Mouse (Mus musculus) heart, embryonic 10.5 days (tissue): ENCODE results near the gene Glt28d2. TPM values are rescaled to one million over a fixed set of nuclear protein-coding genes. Genes with fewer than 3 reads are reported as not detected.

Experiments used
- DNase-seq: peaks from one replicate; pipeline ENCODE4 v3.0.0-alpha.2; 2017; ENCODE audit warnings: low spot score
- H3K27ac ChIP-seq: fragments of 300-500 bp; sonication (generic); 2 replicates; pipeline ENCODE4 v1.5.1; 2016; ENCODE audit warnings: mild to moderate bottlenecking
- H3K27me3 ChIP-seq: fragments of 300-500 bp; sonication (generic); 2 replicates; pipeline ENCODE4 v1.6.1; 2016; ENCODE audit warnings: mild to moderate bottlenecking; ENCODE audit not compliant: poor library complexity, insufficient read depth, severe bottlenecking
- H3K36me3 ChIP-seq: fragments of 300-500 bp; sonication (generic); 2 replicates; pipeline ENCODE4 v1.6.1; 2016; ENCODE audit warnings: mild to moderate bottlenecking, moderate library complexity
- H3K4me1 ChIP-seq: fragments of 300-500 bp; sonication (generic); 2 replicates; pipeline ENCODE4 v1.6.1; 2016; ENCODE audit warnings: mild to moderate bottlenecking
- H3K4me3 ChIP-seq: fragments of 300-500 bp; sonication (generic); 2 replicates; pipeline ENCODE4 v1.5.1; 2016; ENCODE audit warnings: mild to moderate bottlenecking, moderate library complexity
- H3K9me3 ChIP-seq: fragments of 300-500 bp; sonication (generic); 2 replicates; pipeline ENCODE4 v1.6.1; 2016; ENCODE audit warnings: mild to moderate bottlenecking, moderate library complexity
- WGBS: fragments of 180-500 bp; shearing (Covaris S2); methylation state at CpG from one replicate; pipeline ENCODE4 v1.1.7; 2016; 5-methylcytosine and 5-hydroxymethylcytosine counted together
- polyA plus RNA-seq: library from polyadenylated mRNA; unstranded; fragments of >200 nt; fragmentation: Nextera tagmentation; extraction: Ambion mirVana; gene quantifications from 2 replicates; pipeline ENCODE4 v1.2.1, GENCODE M21; 2016

Gene Glt28d2
- polyA plus RNA-seq, 1 experiment from 2014 or later, result 0.72 TPM

DNA sequence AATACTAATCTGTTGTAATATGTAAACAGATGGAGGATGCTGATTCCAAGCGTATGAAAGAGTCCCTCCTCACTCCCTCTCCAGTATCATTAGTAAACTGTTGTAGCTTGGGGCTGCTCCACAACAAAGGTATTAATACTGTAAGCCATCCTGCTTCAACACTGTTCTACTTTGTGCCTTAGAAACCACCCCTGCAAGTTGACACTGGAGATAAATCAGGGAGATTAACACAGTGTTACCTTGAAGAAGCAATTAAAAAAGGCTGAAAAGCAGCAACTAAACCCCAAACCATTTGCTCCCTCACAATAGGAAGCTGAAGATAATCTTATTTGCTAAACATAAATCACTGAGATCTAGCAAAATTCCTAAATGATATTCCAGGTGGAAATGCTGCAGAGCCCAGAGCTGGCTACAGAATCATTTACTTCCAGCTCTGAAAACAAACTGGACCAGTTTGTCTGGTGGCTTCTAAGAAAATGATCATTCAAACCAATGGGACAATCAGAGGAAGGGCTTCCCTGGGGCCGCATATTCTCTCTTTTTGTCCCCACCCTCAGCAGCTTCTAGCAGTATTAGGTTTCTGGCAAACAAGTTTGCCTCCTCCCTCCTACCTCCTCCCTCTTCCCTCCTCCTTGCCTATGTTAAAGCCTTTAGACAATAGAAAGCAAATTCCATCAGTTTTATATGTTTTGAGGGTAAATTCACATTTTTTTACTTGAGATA is 45.7 kb downstream of the Glt28d2 start:
- no peak overlapping the region for H3K4me3 ChIP-seq
- H3K36me3 ChIP-seq, result no peaks in the 10 kb centered on the region
- 40% methylated on average over 2 of the region's 2 CpGs for WGBS
- no peaks in the 10 kb centered on the region for H3K9me3 ChIP-seq
- H3K27ac ChIP-seq, result peak overlapping the region; percentile 62; the same call in 1 of the 2 replicates
- no peak for DNase-seq
- H3K27me3 ChIP-seq, result no peaks in the 10 kb centered on the region
- H3K4me1 ChIP-seq, result peaks cover 16% of the 10 kb centered on the region; the same call in 1 of the 2 replicates

DNA sequence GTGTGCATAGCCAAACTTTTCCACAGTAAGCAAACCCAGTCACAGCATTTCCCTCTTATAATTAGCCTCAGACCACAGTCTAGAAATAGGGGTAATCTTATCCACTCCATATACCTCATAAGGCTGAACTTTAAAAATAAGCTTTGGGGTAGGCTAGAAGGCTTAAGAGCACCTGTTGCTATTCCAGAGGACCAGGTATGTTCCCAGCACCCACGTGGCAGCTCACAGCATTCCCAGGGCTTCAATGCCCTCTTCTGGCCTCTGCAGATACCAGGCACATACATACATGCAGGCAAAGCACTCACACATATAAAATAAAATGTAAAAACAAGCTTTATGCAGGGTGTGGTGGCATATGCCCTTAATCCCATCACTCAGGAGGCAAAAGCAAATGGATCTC is 53.7 kb downstream of the Glt28d2 start:
- no peak for DNase-seq
- no peak overlapping the region for H3K4me3 ChIP-seq
- H3K4me1 ChIP-seq, result 0 out of 2 replicates have a peak, but pooled peaks cover 3% of the 10 kb centered on the region
- WGBS, result 79% methylated on average over 1 of the region's 1 CpGs
- no peaks in the 10 kb centered on the region for H3K27me3 ChIP-seq
- no peak overlapping the region for H3K27ac ChIP-seq
- no peaks in the 10 kb centered on the region for H3K36me3 ChIP-seq
- H3K9me3 ChIP-seq, result no peaks in the 10 kb centered on the region

DNA sequence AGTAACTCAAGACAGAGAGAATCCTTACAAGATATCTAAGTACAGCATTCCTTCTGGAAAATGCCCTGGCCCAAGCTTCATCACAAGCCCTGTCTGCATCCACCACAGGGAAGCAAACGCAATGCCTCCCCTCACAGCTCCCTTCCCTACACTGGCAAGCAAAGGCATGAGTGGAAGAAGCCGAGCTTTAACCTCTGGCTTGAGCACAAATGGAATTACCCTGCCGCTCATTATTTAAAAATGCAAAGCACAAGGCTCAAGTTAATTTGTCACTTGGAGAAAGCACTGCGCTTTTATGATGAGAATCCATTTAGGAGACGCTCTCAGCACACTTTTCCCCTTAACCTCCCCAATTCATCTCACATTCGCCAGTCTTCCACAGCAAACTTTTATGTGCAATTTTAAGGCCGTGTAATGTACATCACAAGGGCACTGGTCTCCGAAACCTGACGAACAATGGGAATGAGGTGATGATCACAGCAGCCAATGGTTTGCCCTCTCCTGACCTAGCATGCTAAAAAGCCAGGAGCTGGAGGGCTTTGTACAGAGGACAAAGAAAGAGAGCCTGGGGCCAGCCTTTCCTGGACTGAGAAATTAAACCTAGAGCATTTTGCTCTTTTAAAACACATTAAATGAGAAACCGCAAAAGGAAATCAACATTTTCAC is 54.7 kb downstream of the Glt28d2 start:
- Histone ChIP-seq H3K4me3 (no peak overlapping the region), H3K27ac (no peak overlapping the region), H3K9me3 (no peaks in the 10 kb centered on the region), H3K27me3 (no peaks in the 10 kb centered on the region), H3K4me1 (no peaks in the 10 kb centered on the region), H3K36me3 (no peaks in the 10 kb centered on the region)
- WGBS, result 85% methylated on average over 10 of the region's 10 CpGs
- DNase-seq, result no peak

DNA sequence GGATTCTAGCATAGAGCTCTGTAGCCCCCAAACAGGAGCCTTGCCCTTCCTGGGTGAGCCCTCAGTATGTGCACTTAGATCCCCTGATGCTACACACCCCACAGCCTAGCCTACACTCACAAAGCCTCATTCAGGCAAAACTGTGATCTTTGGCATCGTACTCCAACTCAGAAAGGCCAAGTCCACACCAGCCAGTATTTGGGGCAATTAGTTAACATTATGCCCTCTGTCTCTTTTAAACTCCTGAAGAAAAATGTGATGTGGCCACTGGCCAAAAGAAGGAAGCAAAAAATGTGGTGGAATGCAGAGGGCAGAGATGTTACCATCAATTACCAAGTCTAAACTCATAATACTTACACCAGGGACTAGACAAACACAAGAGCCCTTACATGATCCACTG is 55.5 kb downstream of the Glt28d2 start:
- Histone ChIP-seq H3K27me3 (no peaks in the 10 kb centered on the region), H3K27ac (no peak overlapping the region), H3K9me3 (no peaks in the 10 kb centered on the region), H3K4me3 (no peak overlapping the region), H3K36me3 (no peaks in the 10 kb centered on the region), H3K4me1 (no peaks in the 10 kb centered on the region)
- DNase-seq, result no peak
- WGBS, result 74% methylated on average over 1 of the region's 1 CpGs

DNA sequence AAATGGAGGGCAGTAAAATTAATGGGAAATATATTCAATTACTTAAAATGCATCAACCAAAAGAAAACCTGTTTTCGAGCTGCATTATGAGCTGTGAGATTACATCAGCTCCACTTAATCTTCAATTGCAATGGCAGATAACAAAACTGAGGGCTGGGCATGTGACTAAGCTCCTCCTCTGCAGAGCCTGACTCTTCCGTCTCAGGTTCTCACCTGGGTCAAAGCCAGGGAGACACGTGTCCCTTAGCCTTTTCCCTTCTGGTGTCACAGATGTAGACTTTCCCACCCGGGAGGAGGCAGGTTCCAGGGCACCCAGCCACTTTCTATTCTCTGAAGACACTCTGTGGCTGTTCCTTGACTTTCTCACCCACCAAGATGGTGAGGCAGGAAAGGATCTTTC is 58.3 kb downstream of the Glt28d2 start:
- no peak for DNase-seq
- Histone ChIP-seq H3K27ac (no peak overlapping the region), H3K27me3 (no peaks in the 10 kb centered on the region), H3K36me3 (no peaks in the 10 kb centered on the region), H3K9me3 (no peaks in the 10 kb centered on the region), H3K4me1 (no peaks in the 10 kb centered on the region), H3K4me3 (no peak overlapping the region)
- 59% methylated on average over 4 of the region's 4 CpGs for WGBS

DNA sequence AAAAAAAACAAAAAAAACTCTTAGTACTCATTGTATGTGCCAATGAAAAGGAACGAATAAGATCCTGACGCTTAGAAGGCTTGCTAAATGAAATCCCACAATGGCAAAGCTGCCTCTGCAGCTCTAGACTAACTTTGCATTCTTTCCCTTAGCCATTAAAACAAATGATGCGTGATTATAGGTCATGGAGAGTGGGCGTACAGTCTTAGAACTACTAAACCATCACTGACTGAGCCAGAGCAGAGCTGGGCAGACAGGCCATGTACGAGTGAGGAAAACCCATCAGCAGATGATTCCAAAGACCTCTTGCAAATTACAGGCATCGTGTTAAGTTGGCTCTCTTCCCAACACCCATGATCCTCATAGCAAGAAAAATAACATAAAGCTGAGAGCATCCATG is 59.5 kb downstream of the Glt28d2 start:
- DNase-seq, result no peak
- no peak overlapping the region for H3K4me3 ChIP-seq
- no peaks in the 10 kb centered on the region for H3K4me1 ChIP-seq
- no peak overlapping the region for H3K27ac ChIP-seq
- 83% methylated on average over 6 of the region's 6 CpGs for WGBS
- no peaks in the 10 kb centered on the region for H3K27me3 ChIP-seq
- no peaks in the 10 kb centered on the region for H3K36me3 ChIP-seq
- no peaks in the 10 kb centered on the region for H3K9me3 ChIP-seq

DNA sequence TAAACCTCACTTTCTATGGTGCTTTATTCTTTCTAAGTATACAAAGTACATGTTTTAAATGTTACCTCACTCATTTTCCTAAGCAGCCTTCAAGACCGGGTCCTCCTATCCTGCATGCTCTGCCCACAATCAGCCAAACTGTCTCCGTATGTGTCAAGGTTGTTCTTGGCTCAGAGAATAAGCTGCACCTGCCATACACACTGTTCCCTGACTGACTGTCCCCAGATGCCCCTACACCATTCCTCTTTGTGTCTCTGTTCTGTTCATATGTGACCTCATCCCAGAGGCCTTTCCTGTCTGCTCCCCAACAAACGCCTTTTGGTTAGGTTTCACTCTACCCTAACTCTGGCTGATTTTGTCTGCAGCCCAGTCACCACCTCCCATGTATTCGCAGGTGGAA is 60.0 kb downstream of the Glt28d2 start:
- H3K27me3 ChIP-seq, result no peaks in the 10 kb centered on the region
- DNase-seq, result no peak
- no peak overlapping the region for H3K27ac ChIP-seq
- no peaks in the 10 kb centered on the region for H3K9me3 ChIP-seq
- H3K4me3 ChIP-seq, result no peak overlapping the region
- H3K4me1 ChIP-seq, result no peaks in the 10 kb centered on the region
- WGBS, result 63% methylated on average over 4 of the region's 4 CpGs
- no peaks in the 10 kb centered on the region for H3K36me3 ChIP-seq

DNA sequence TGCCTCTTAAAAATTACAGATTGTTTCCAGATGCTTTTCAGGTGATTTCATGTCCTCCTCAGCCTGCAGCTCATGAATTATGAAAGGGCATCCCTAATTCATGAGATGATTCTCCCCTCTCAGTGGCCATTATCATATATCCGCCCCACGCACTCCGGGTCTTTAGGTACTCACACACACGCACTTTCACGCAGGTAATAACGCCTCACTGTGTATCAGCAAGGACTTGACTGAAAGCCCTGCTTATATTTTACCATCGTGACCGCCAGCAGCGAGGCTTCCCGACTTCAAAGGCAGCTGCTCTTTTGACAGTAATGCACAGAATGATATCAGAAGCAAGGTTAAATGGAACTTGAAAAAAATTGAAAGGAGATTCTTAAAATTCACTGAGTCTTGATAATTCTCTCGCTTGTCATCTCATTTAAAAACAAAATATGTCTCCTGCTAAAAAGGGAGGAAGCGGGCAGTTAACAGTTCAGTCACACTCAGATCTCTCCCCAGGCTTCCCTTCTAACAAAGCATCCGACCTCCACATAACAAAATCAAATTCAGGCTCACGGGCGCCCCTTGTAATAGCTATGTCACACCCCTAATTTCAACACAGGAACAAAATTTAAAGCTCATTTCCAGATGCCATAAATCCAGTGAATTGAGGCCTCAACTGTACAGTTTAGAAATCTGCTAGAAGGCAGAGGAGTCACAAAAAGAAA is 66.3 kb downstream of the Glt28d2 start:
- DNase-seq, result no peak
- 80% methylated on average over 15 of the region's 15 CpGs for WGBS

More for the DNA sequence above, 66.3 kb downstream of the Glt28d2 start:
- Histone ChIP-seq H3K9me3 (no peaks in the 10 kb centered on the region), H3K4me1 (no peaks in the 10 kb centered on the region), H3K27ac (no peak overlapping the region), H3K27me3 (no peaks in the 10 kb centered on the region), H3K36me3 (no peaks in the 10 kb centered on the region), H3K4me3 (no peak overlapping the region)

Other genes starting within 250 kb of the Glt28d2 start
- 1.7 and 2.1 TPM in 2 replicates for gene Fam160a1, start 70.2 kb downstream of the Glt28d2 start, polyA plus RNA-seq
- gene Gm37240, start within 50 bp of the Glt28d2 start, polyA plus RNA-seq, result 2.7 and 3.0 TPM in 2 replicates
- 10.4 and 17.7 TPM in 2 replicates for gene Sh3d19, start 83.6 kb upstream of the Glt28d2 start, polyA plus RNA-seq
- not detected in 2 replicates for gene Prss48, start 115.0 kb upstream of the Glt28d2 start, polyA plus RNA-seq